In genomic region chr16:5007492-5007891, GRCm38 (mm10) we compare ENCODE assay signal across 15 mouse cellular contexts. TPM values are rescaled to one million over a fixed set of nuclear protein-coding genes. Genes with fewer than 3 reads are reported as not detected.
DNase-seq lines count a peak whose midpoint lies in the region; ATAC-seq and TF ChIP-seq lines count a peak whose summit lies in the region.
"Had no signal": no experiment of that assay in that cellular context is flagged by ENCODE, and none has a peak within 500 bp of the region (broad histone marks: within the 10 kb centered on the region; RNA-seq: fewer than 3 reads in every experiment).

No protein-coding gene starts in this region.

- peak overlapping the region; percentile 50 for H3K27ac ChIP-seq in heart, embryonic 10.5 days
- H3K27ac ChIP-seq in heart, adult 2 months: no peak overlapping the region
- 0 out of 2 replicates have a peak overlapping the region, but pooled peaks have one; percentile 13 for H3K27ac ChIP-seq in lung, embryonic 15.5 days
- H3K27ac ChIP-seq in liver, postnatal 0 days (ENCODE audit: low read depth): peak overlapping the region; percentile 57

- no peak for ATAC-seq in lung, embryonic 15.5 days (ENCODE audit: borderline replicate concordance, extremely low read depth, low FRiP score, low TSS enrichment)
- peak; percentile 22; the same call in 1 of the 2 replicates for ATAC-seq in liver, postnatal 0 days

- DNase-seq in heart, embryonic 10.5 days (ENCODE audit: low spot score): no peak
- no peak for DNase-seq in heart, adult 2 months
- DNase-seq in lung, adult 18-20 months: no peak
- peak; percentile 50 for DNase-seq in kidney, adult 9 months
- no peak for DNase-seq in liver, postnatal 0 days
- no peak for DNase-seq in left cerebral cortex, adult 9 months (ENCODE audit: low spot score in 2 of 2)
- no peak for DNase-seq in layer of hippocampus, adult 18-20 months (ENCODE audit: low spot score in 2 of 2)
- DNase-seq: adrenal gland, postnatal 14 days; cerebellum, adult 18-20 months; layer of hippocampus, adult 9-11 months; thymus, postnatal 36 days had no signal

- H3K9ac ChIP-seq in heart, adult 2 months (ENCODE audit: low read depth, low read length): no peak overlapping the region
- H3K9ac ChIP-seq in lung, embryonic 15.5 days: no peak overlapping the region
- no peak overlapping the region for H3K9ac ChIP-seq in liver, postnatal 0 days (replicated peaks)

- no peaks in the 10 kb centered on the region for H3K27me3 ChIP-seq in heart, embryonic 10.5 days (ENCODE audit: insufficient read depth, poor library complexity, severe bottlenecking)
- no peaks in the 10 kb centered on the region for H3K27me3 ChIP-seq in heart, adult 2 months (ENCODE audit: control insufficient read depth, insufficient read depth, low read length)
- no peaks in the 10 kb centered on the region for H3K27me3 ChIP-seq in lung, embryonic 15.5 days
- H3K27me3 ChIP-seq in liver, postnatal 0 days (ENCODE audit: insufficient read depth, low read length): no peaks in the 10 kb centered on the region

- peak overlapping the region; percentile 19; the same call in 1 of the 2 replicates for H3K4me3 ChIP-seq in heart, embryonic 10.5 days
- no peak overlapping the region for H3K4me3 ChIP-seq in heart, adult 2 months
- H3K4me3 ChIP-seq in lung, embryonic 15.5 days: peak overlapping the region; percentile 24
- no peak overlapping the region for H3K4me3 ChIP-seq in liver, postnatal 0 days (ENCODE audit: low read depth, low read length)

- TF ChIP-seq POLR2A in heart, adult 2 months (IDR thresholded peaks at IDR 0.05; ENCODE audit: insufficient read depth, low read depth, low read length): no peak

- intact Hi-C loops in heart, adult 2 months (cut with DNase I): no loop called here

- peaks cover 13% of the 10 kb centered on the region for H3K36me3 ChIP-seq in heart, embryonic 10.5 days
- H3K36me3 ChIP-seq in heart, adult 2 months (ENCODE audit: control insufficient read depth, insufficient read depth, low read length): no peaks in the 10 kb centered on the region
- no peaks in the 10 kb centered on the region for H3K36me3 ChIP-seq in lung, embryonic 15.5 days
- peaks cover 8% of the 10 kb centered on the region; the same call in 1 of the 2 replicates for H3K36me3 ChIP-seq in liver, postnatal 0 days (replicated peaks; ENCODE audit: insufficient read depth, low read length)

- TF ChIP-seq EP300 in heart, adult 2 months (IDR thresholded peaks at IDR 0.05; ENCODE audit: insufficient read depth, low read depth, low read length): no peak
- no peak for TF ChIP-seq EP300 in liver, postnatal 0 days (IDR thresholded peaks at IDR 0.05; ENCODE audit: low read depth)

- TF ChIP-seq CTCF in heart, adult 2 months (IDR thresholded peaks at IDR 0.05): no peak
- no peak for TF ChIP-seq CTCF in liver, postnatal 0 days (IDR thresholded peaks at IDR 0.05; ENCODE audit: low read depth)

- H3K4me1 ChIP-seq in heart, embryonic 10.5 days: peaks cover 26% of the 10 kb centered on the region
- no peaks in the 10 kb centered on the region; the same call in none of the 2 replicates for H3K4me1 ChIP-seq in heart, adult 2 months (ENCODE audit: control insufficient read depth, insufficient read depth, low read length)
- peaks cover 6% of the 10 kb centered on the region for H3K4me1 ChIP-seq in lung, embryonic 15.5 days
- peaks cover 32% of the 10 kb centered on the region for H3K4me1 ChIP-seq in liver, postnatal 0 days (ENCODE audit: insufficient read depth)

- H3K79me2 ChIP-seq in heart, adult 2 months (replicated peaks; ENCODE audit: control insufficient read depth, insufficient read depth, low read length): no peaks in the 10 kb centered on the region

- H3K9me3 ChIP-seq in heart, embryonic 10.5 days: no peaks in the 10 kb centered on the region
- H3K9me3 ChIP-seq in lung, embryonic 15.5 days: no peaks in the 10 kb centered on the region
- no peaks in the 10 kb centered on the region for H3K9me3 ChIP-seq in liver, postnatal 0 days (ENCODE audit: low read length)

- peak overlapping the region; percentile 50 for H3K4me2 ChIP-seq in lung, embryonic 15.5 days
- peak overlapping the region; percentile 53 for H3K4me2 ChIP-seq in liver, postnatal 0 days (ENCODE audit: low read depth, low read length)

- WGBS in heart, embryonic 10.5 days: 45% methylated on average over 6 of the region's 6 CpGs
- WGBS in heart, adult 2 months: 62% methylated on average over 6 of the region's 6 CpGs
- WGBS in lung, embryonic 15.5 days: 31% methylated on average over 6 of the region's 6 CpGs
- WGBS in liver, postnatal 0 days (ENCODE audit: insufficient replicate concordance): 39% methylated on average over 6 of the region's 6 CpGs

RNA-seq across cellular contexts. Expression of gene Smim22, which starts 0.4 kb away (rescaled TPM):
- polyA plus RNA-seq in heart, embryonic 10.5 days (2016; fragmentation: Nextera tagmentation; extraction: Ambion mirVana): 3.0 and 4.2 TPM in 2 replicates
- not detected for total RNA-seq in heart, adult 2 months (2021)
- 2.1 TPM in 1 of 2 replicates, not detected in the other for polyA plus RNA-seq in heart, adult 2 months (2012; rRNA removed)
- polyA plus RNA-seq in lung, embryonic 15.5 days (2015; fragmentation: Nextera tagmentation; extraction: Ambion mirVana): 30.2 and 33.8 TPM in 2 replicates
- 23.6 and 23.7 TPM in 2 replicates for polyA plus RNA-seq in liver, postnatal 0 days (2015; fragmentation: Nextera tagmentation; extraction: Ambion mirVana)
- total RNA-seq in layer of hippocampus, adult 18-20 months (2021): not detected
- total RNA-seq: adrenal gland, postnatal 14 days; heart, postnatal 25 days; monocyte, adult 5-6 weeks had no signal

RNA-seq across cellular contexts. Expression of gene Rogdi, which starts 5.9 kb away (rescaled TPM):
- 55.5 and 57.4 TPM in 2 replicates for polyA plus RNA-seq in heart, embryonic 10.5 days (2016; fragmentation: Nextera tagmentation; extraction: Ambion mirVana)
- total RNA-seq in heart, adult 2 months (2021): 10 to 100 TPM; 15.5 to 19.4 TPM
- 50.7 and 63.0 TPM in 2 replicates for polyA plus RNA-seq in heart, adult 2 months (2012; rRNA removed)
- polyA plus RNA-seq in lung, embryonic 15.5 days (2015; fragmentation: Nextera tagmentation; extraction: Ambion mirVana): 53.5 and 60.3 TPM in 2 replicates
- 105 and 114 TPM in 2 replicates for polyA plus RNA-seq in liver, postnatal 0 days (2015; fragmentation: Nextera tagmentation; extraction: Ambion mirVana)
- total RNA-seq in layer of hippocampus, adult 18-20 months (2021): 100 to 1,000 TPM; 348 to 357 TPM

RNA-seq across cellular contexts. Expression of gene Sept12, which starts 9.8 kb away (rescaled TPM):
- not detected in 2 replicates for polyA plus RNA-seq in heart, embryonic 10.5 days (2016; fragmentation: Nextera tagmentation; extraction: Ambion mirVana)
- not detected for total RNA-seq in heart, adult 2 months (2021)
- polyA plus RNA-seq in heart, adult 2 months (2012; rRNA removed): 0.20 and 0.23 TPM in 2 replicates
- polyA plus RNA-seq in lung, embryonic 15.5 days (2015; fragmentation: Nextera tagmentation; extraction: Ambion mirVana): 0.31 TPM in 1 of 2 replicates, not detected in the other
- polyA plus RNA-seq in liver, postnatal 0 days (2015; fragmentation: Nextera tagmentation; extraction: Ambion mirVana): not detected in 2 replicates
- not detected for total RNA-seq in layer of hippocampus, adult 18-20 months (2021)
- total RNA-seq: adrenal gland, postnatal 14 days; heart, postnatal 25 days; monocyte, adult 5-6 weeks had no signal
- polyA plus RNA-seq: spleen, adult 2 months had no signal

RNA-seq across cellular contexts. Expression of gene Glyr1, which starts 42.2 kb away (rescaled TPM):
- polyA plus RNA-seq in heart, embryonic 10.5 days (2016; fragmentation: Nextera tagmentation; extraction: Ambion mirVana): 129 and 130 TPM in 2 replicates
- 10 to 100 TPM; 39.2 to 42.9 TPM for total RNA-seq in heart, adult 2 months (2021)
- 35.9 and 48.6 TPM in 2 replicates for polyA plus RNA-seq in heart, adult 2 months (2012; rRNA removed)
- 149 and 153 TPM in 2 replicates for polyA plus RNA-seq in lung, embryonic 15.5 days (2015; fragmentation: Nextera tagmentation; extraction: Ambion mirVana)
- 31.4 and 35.7 TPM in 2 replicates for polyA plus RNA-seq in liver, postnatal 0 days (2015; fragmentation: Nextera tagmentation; extraction: Ambion mirVana)
- 100 to 1,000 TPM; 139 to 143 TPM for total RNA-seq in layer of hippocampus, adult 18-20 months (2021)

RNA-seq across cellular contexts. Expression of gene Ubn1, which starts 42.4 kb away (rescaled TPM):
- polyA plus RNA-seq in heart, embryonic 10.5 days (2016; fragmentation: Nextera tagmentation; extraction: Ambion mirVana): 13.3 and 15.7 TPM in 2 replicates
- total RNA-seq in heart, adult 2 months (2021): 10 to 100 TPM; 22.8 to 23.1 TPM
- 15.8 and 21.2 TPM in 2 replicates for polyA plus RNA-seq in heart, adult 2 months (2012; rRNA removed)
- polyA plus RNA-seq in lung, embryonic 15.5 days (2015; fragmentation: Nextera tagmentation; extraction: Ambion mirVana): 19.8 and 21.4 TPM in 2 replicates
- 6.4 and 6.5 TPM in 2 replicates for polyA plus RNA-seq in liver, postnatal 0 days (2015; fragmentation: Nextera tagmentation; extraction: Ambion mirVana)
- total RNA-seq in layer of hippocampus, adult 18-20 months (2021): 10 to 100 TPM; 43.3 to 43.7 TPM

Comparison
In these comparisons a context has a peak if more than half of its experiments do, and no peak if none do; other contexts are left out.
1. H3K4me3 ChIP-seq: peak in heart, embryonic 10.5 days (single experiment) and lung, embryonic 15.5 days (single experiment); none in heart, adult 2 months (single experiment) and liver, postnatal 0 days (single experiment).